Mouse (Mus musculus) spleen, adult 2 months (tissue): ENCODE results near the gene Kat2b. TPM values are rescaled to one million over a fixed set of nuclear protein-coding genes. Genes with fewer than 3 reads are reported as not detected.

Experiments used
- DNase-seq, 2 experiments: peaks; one replicate each; pipeline versions ENCODE4 v3.0.0 to v3.0.0-alpha.2; 2012 to 2021; ENCODE audit warnings: low spot score in 2 of 2, low read depth in 1 of 2
- H3K27ac ChIP-seq: fragments of 200-500 bp; 2 replicates; pipeline ENCODE4 v1.5.1; 2012; ENCODE audit warnings: low read length, inconsistent platforms; ENCODE audit not compliant: insufficient read depth
- H3K27me3 ChIP-seq: fragments of 200-500 bp; 2 replicates; pipeline ENCODE4 v1.6.1; 2012; ENCODE audit warnings: mild to moderate bottlenecking, moderate library complexity, low read length, inconsistent platforms; ENCODE audit not compliant: control insufficient read depth, insufficient read depth
- H3K36me3 ChIP-seq: fragments of 200-500 bp; 2 replicates; pipeline ENCODE4 v1.6.1; 2012; ENCODE audit warnings: mild to moderate bottlenecking, low read length, inconsistent platforms; ENCODE audit not compliant: control insufficient read depth, insufficient read depth
- H3K4me1 ChIP-seq: fragments of 200-500 bp; 2 replicates; pipeline ENCODE4 v1.6.1; 2011; ENCODE audit warnings: inconsistent platforms; ENCODE audit not compliant: control insufficient read depth, insufficient read depth, insufficient read length
- H3K4me3 ChIP-seq: fragments of 200-500 bp; 2 replicates; pipeline ENCODE4 v1.5.1; 2011; ENCODE audit warnings: mild to moderate bottlenecking, inconsistent platforms; ENCODE audit not compliant: insufficient read depth, insufficient read length; ENCODE audit errors: extremely low read depth
- CTCF ChIP-seq: fragments of 200-500 bp; IDR thresholded peaks from 2 replicates; pipeline ENCODE4 v1.5.1; 2011; ENCODE audit warnings: mild to moderate bottlenecking, inconsistent platforms; ENCODE audit not compliant: insufficient read depth, insufficient read length, insufficient replicate concordance; ENCODE audit errors: extremely low read depth
- POLR2A ChIP-seq: fragments of 200-500 bp; IDR thresholded peaks from 2 replicates; pipeline ENCODE4 v1.6.1; 2011; ENCODE audit warnings: low read depth, low read length, inconsistent platforms
- WGBS: fragments of 180-500 bp; shearing (Covaris S2); methylation state at CpG from one replicate; pipeline ENCODE4 v1.1.7; 2018; 5-methylcytosine and 5-hydroxymethylcytosine counted together
- polyA plus RNA-seq: library from polyadenylated mRNA; depleted of rRNA; stranded (reverse); fragments of >200 nt; gene quantifications from 2 replicates; pipeline ENCODE4 v1.2.3, GENCODE M21; 2012

Kat2b gene
- polyA plus RNA-seq, 1 experiment: 5.0 TPM

GRCm38 (mm10) chr17:53578249-53578648, 11.6 kb downstream of the Kat2b start:
- Histone ChIP-seq H3K4me3 (no peak overlapping the region), H3K36me3 (no peaks in the 10 kb centered on the region), H3K4me1 (peaks cover 11% of the 10 kb centered on the region), H3K27me3 (no peaks in the 10 kb centered on the region), H3K27ac (no peak overlapping the region)
- no peak for DNase-seq
- 68% methylated on average over 6 of the region's 6 CpGs for WGBS
- TF ChIP-seq POLR2A (no peak), CTCF (no peak)

GRCm38 (mm10) chr17:53578776-53579175, 12.1 kb downstream of the Kat2b start:
- no peaks in the 10 kb centered on the region for H3K27me3 ChIP-seq
- WGBS: 26% methylated on average over 9 of the region's 9 CpGs
- H3K4me3 ChIP-seq: no peak overlapping the region
- DNase-seq: no peak
- no peak overlapping the region for H3K27ac ChIP-seq
- H3K36me3 ChIP-seq: peaks cover under 1% of the 10 kb centered on the region; the same call in 1 of the 2 replicates
- peaks cover 11% of the 10 kb centered on the region for H3K4me1 ChIP-seq
- TF ChIP-seq CTCF: no peak
- TF ChIP-seq POLR2A: no peak

GRCm38 (mm10) chr17:53579612-53580011, 13.0 kb downstream of the Kat2b start:
- H3K27ac ChIP-seq: no peak overlapping the region

GRCm38 (mm10) chr17:53580237-53580636, 13.6 kb downstream of the Kat2b start:
- TF ChIP-seq CTCF: no peak
- no peak for TF ChIP-seq POLR2A
- DNase-seq: no peak
- H3K27me3 ChIP-seq: no peaks in the 10 kb centered on the region
- H3K27ac ChIP-seq: no peak overlapping the region
- H3K36me3 ChIP-seq: peaks cover 5% of the 10 kb centered on the region; the same call in 1 of the 2 replicates
- no peak overlapping the region for H3K4me3 ChIP-seq
- WGBS: 80% methylated on average over 3 of the region's 3 CpGs
- peaks cover 11% of the 10 kb centered on the region for H3K4me1 ChIP-seq

More at GRCm38 (mm10) chr17:53579612-53580011, 13.0 kb downstream of the Kat2b start:
- WGBS: 88% methylated on average over 4 of the region's 4 CpGs
- H3K27me3 ChIP-seq: no peaks in the 10 kb centered on the region
- peaks cover 5% of the 10 kb centered on the region; the same call in 1 of the 2 replicates for H3K36me3 ChIP-seq
- H3K4me3 ChIP-seq: no peak overlapping the region
- no peak for DNase-seq
- H3K4me1 ChIP-seq: peaks cover 11% of the 10 kb centered on the region
- TF ChIP-seq CTCF (no peak), POLR2A (no peak)

GRCm38 (mm10) chr17:53582026-53582585, 15.4 kb downstream of the Kat2b start:
- H3K36me3 ChIP-seq: peaks cover 5% of the 10 kb centered on the region; the same call in 1 of the 2 replicates
- H3K4me3 ChIP-seq: no peak overlapping the region
- peaks cover 16% of the 10 kb centered on the region for H3K4me1 ChIP-seq
- no peak for DNase-seq
- 66% methylated on average over 4 of the region's 4 CpGs for WGBS
- no peak for TF ChIP-seq POLR2A
- H3K27ac ChIP-seq: no peak overlapping the region
- H3K27me3 ChIP-seq: no peaks in the 10 kb centered on the region

GRCm38 (mm10) chr17:53582805-53583204, 16.1 kb downstream of the Kat2b start:
- Histone ChIP-seq H3K36me3 (peaks cover 5% of the 10 kb centered on the region; the same call in 1 of the 2 replicates), H3K27me3 (no peaks in the 10 kb centered on the region), H3K4me3 (no peak overlapping the region), H3K27ac (no peak overlapping the region), H3K4me1 (peaks cover 22% of the 10 kb centered on the region)
- DNase-seq: no peak
- WGBS: 96% methylated on average over 7 of the region's 7 CpGs
- TF ChIP-seq POLR2A (no peak), CTCF (no peak)

- no peak overlapping the region for H3K27ac ChIP-seq
- H3K4me1 ChIP-seq: peaks cover 21% of the 10 kb centered on the region
Measured at GRCm38 (mm10) chr17:53583846-53584579, 17.4 kb downstream of the Kat2b start.

More at GRCm38 (mm10) chr17:53583846-53584579, 17.4 kb downstream of the Kat2b start:
- Histone ChIP-seq H3K27me3 (no peaks in the 10 kb centered on the region), H3K4me3 (no peak overlapping the region), H3K36me3 (peaks cover 5% of the 10 kb centered on the region; the same call in 1 of the 2 replicates)
- 81% methylated on average over 11 of the region's 11 CpGs for WGBS
- TF ChIP-seq CTCF (no peak), POLR2A (no peak)
- DNase-seq: no peak
